Mouse (Mus musculus): ENCODE data around the gene Grap. TPM values are rescaled to one million over a fixed set of nuclear protein-coding genes. Genes with fewer than 3 reads are reported as not detected.

Gene Grap
- polyA plus RNA-seq (2021): 0.12 TPM

GRCm38 (mm10) chr11:61652686-61653447 is at the start of gene Grap:
Gene Grap (plus strand): TSS chr11:61653265.
- no peaks in the 10 kb centered on the region for H3K27me3 ChIP-seq
- no peak for TF ChIP-seq CTCF (IDR thresholded peaks at IDR 0.05)
- no peak for ATAC-seq
- POLR2A ChIA-PET: no interaction called here
- CTCF ChIA-PET: interaction anchor here (2.2 kb wide), 1 partner anchor 62 kb away, joined by 6 read pairs; no protein-coding TSS in a partner anchor
- in situ Hi-C loops (cut with MboI; ENCODE audit: low pct_unique_long_range_greater_than_20kb): no loop called here
- no peak for DNase-seq (ENCODE audit: low read depth, low spot score)

DNA sequence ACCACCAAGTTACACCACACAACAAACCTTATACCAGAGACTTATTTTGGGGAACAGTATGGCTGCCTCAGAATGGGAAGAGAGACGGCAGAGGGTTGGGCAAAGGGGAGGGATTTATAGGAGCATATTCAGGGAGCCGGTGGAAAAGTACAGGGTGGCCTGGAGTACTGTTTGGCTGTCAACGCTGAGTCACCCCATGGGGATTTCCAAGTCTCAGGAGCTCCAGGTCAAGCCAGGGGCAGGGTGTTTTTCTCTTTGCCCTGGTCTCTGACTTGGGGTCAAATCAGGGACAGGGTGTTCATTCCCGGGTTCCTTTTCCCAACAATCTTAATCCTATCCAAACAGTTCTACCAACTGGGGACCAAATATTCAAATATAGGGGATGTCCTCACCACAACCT is 45.0 kb upstream of the Grap start:
- CTCF ChIA-PET: interaction anchor here (0.6 to 0.9 kb wide), 2 partner anchors 93 to 114 kb away, joined by 3 read pairs; partner anchors contain the start of gene Mapk7
- DNase-seq (ENCODE audit: low read depth, low spot score): peak; percentile 66
- TF ChIP-seq CTCF (IDR thresholded peaks at IDR 0.05): no peak
- in situ Hi-C loops (cut with MboI; ENCODE audit: low pct_unique_long_range_greater_than_20kb): no loop called here
- POLR2A ChIA-PET: interaction anchor here (0.6 to 1.3 kb wide), 3 partner anchors 17 to 93 kb away, joined by 3 read pairs; no protein-coding TSS in a partner anchor
- no peaks in the 10 kb centered on the region for H3K27me3 ChIP-seq
- peak; percentile 44 for ATAC-seq

DNA sequence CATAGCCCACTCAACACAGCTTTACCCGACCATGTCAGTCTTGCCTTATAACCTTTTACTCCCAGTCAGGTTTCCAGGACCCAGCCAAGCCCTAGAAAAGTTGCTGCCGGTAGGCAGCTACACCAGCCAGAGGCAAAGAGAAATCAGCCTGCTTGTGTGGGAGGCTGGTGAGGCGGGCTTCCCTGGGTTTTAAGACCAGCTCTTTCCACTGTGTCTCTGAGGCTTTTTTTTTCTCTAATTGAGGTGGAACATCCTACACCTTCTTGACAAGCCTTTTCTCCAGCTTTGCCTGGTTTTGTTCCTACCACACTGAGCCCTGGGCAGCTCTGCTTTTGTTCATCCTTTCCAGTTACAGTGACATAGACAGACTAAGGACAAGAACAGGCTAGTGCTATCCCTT is 41.9 kb upstream of the Grap start:
- TF ChIP-seq CTCF (IDR thresholded peaks at IDR 0.05): no peak
- ATAC-seq: no peak
- ChIA-PET POLR2A (no interaction called here), CTCF (interaction anchor here (1.3 to 1.7 kb wide), 2 partner anchors 8 to 71 kb away, joined by 4 to 6 read pairs; no protein-coding TSS in a partner anchor)
- in situ Hi-C loops (cut with MboI; ENCODE audit: low pct_unique_long_range_greater_than_20kb): loop anchor here (5.0 kb wide), 1 partner anchor 34 kb away; the partner anchor contains the start of gene Epn2
- DNase-seq (ENCODE audit: low read depth, low spot score): no peak
- H3K27me3 ChIP-seq: no peaks in the 10 kb centered on the region

DNA sequence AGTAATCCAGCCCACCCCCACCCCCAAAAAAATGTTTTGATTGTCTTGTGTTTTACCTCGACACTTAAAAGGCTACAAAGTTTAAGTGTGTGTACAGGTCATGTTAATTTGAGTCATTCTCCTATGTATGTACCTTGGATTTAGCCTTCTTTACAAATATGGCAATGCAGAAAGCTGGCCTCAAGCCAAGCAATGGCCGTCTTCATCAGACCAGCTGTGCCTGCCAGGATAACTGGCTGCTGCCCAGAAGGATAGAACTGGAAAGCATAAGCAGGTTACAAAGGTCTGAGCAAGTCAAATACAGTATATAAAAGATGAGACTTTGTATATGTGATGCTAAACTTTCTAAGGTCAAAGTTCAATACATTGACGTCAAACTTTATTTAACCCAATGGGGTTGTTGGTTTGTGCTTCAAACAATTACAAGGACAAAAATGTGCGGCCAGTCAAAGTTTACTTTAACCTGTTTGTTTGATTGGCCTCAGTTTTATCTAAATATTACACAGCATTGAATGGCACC is 40.9 kb upstream of the Grap start:
- in situ Hi-C loops (cut with MboI; ENCODE audit: low pct_unique_long_range_greater_than_20kb): loop anchor here (5.0 kb wide), 1 partner anchor 35 kb away; the partner anchor contains the start of gene Epn2
- no peak for TF ChIP-seq CTCF (IDR thresholded peaks at IDR 0.05)
- DNase-seq (ENCODE audit: low read depth, low spot score): no peak
- POLR2A ChIA-PET: no interaction called here
- CTCF ChIA-PET: no interaction called here
- ATAC-seq: no peak
- no peaks in the 10 kb centered on the region for H3K27me3 ChIP-seq

GRCm38 (mm10) chr11:61614401-61614800 is 38.7 kb upstream of the Grap start:
- CTCF ChIA-PET: no interaction called here
- POLR2A ChIA-PET: interaction anchor here (0.8 to 0.9 kb wide), 2 partner anchors 26 to 50 kb away, joined by 3 read pairs; no protein-coding TSS in a partner anchor
- no peaks in the 10 kb centered on the region for H3K27me3 ChIP-seq
- no peak for ATAC-seq
- in situ Hi-C loops (cut with MboI; ENCODE audit: low pct_unique_long_range_greater_than_20kb): loop anchor here (5.0 kb wide), 1 partner anchor 37 kb away; the partner anchor contains the start of gene Epn2
- DNase-seq (ENCODE audit: low read depth, low spot score): no peak
- no peak for TF ChIP-seq CTCF (IDR thresholded peaks at IDR 0.05)

- ChIA-PET CTCF (interaction anchor here (1.4 kb wide), 1 partner anchor 13 kb away, joined by 3 read pairs; no protein-coding TSS in a partner anchor), POLR2A (interaction anchor here (0.6 to 1.7 kb wide), 7 partner anchors 17 to 146 kb away, joined by 3 to 6 read pairs (median 3); partner anchors contain the start of genes B9d1 and Prpsap2)
- no peaks in the 10 kb centered on the region for H3K27me3 ChIP-seq
- ATAC-seq (peak; percentile 56), DNase-seq (ENCODE audit: low read depth, low spot score) (no peak)
- TF ChIP-seq CTCF (IDR thresholded peaks at IDR 0.05): no peak
- in situ Hi-C loops (cut with MboI; ENCODE audit: low pct_unique_long_range_greater_than_20kb): loop anchor here (5.0 kb wide), 2 partner anchors 109 to 199 kb away; partner anchors contain the start of gene B9d1
These were observed 37.2 kb upstream of the Grap start for GRCm38 (mm10) chr11:61615686-61616522.

DNA sequence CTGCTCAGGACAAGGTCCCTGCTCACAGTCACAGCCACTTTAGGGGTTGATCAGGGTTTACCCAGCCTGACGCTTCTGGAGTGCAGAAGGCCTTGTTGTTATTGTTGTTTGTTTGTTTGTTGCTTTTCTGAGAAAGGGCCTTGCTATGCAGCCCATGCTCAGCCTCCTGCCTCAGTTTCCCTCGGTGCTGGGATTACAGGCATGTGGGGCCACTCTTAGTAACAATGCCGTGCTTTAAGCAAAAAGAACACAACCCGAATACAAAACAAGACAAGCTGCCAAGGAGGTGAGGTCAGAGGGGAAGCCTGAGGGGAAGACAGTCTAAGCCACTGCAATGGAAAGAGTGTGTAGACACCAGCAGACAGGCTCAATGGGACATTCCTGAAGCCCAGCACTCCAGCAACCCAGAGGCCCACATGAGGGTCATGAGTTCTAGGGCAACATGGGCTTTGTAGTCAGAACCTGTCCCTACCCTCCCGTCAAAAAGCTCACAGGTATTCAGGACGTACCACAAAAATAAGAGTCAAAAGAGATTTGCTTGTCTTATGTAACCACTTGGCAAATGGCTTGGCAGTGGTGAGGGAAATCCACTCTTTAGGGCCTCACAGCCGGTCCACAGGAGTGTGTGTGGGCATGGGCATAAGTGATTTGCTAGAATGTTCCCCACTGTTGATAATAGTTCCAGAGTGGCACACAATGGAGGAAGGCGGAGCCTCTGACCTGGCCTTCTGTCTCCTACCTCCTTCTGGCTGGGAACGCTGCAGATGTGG is 36.4 kb upstream of the Grap start:
- no peak for TF ChIP-seq CTCF (IDR thresholded peaks at IDR 0.05)
- in situ Hi-C loops (cut with MboI; ENCODE audit: low pct_unique_long_range_greater_than_20kb): loop anchor here (5.0 kb wide), 2 partner anchors 109 to 199 kb away; partner anchors contain the start of gene B9d1
- H3K27me3 ChIP-seq: no peaks in the 10 kb centered on the region
- POLR2A ChIA-PET: interaction anchor here (0.6 to 1.7 kb wide), 7 partner anchors 18 to 145 kb away, joined by 3 to 6 read pairs (median 3); partner anchors contain the start of genes B9d1 and Prpsap2
- CTCF ChIA-PET: interaction anchor here (1.4 kb wide), 1 partner anchor 13 kb away, joined by 3 read pairs; no protein-coding TSS in a partner anchor
- ATAC-seq (no peak), DNase-seq (ENCODE audit: low read depth, low spot score) (no peak)

- in situ Hi-C loops (cut with MboI; ENCODE audit: low pct_unique_long_range_greater_than_20kb): loop anchor here (5.0 kb wide), 2 partner anchors 110 to 200 kb away; partner anchors contain the start of gene B9d1
- no peak for TF ChIP-seq CTCF (IDR thresholded peaks at IDR 0.05)
- ChIA-PET CTCF (no interaction called here), POLR2A (interaction anchor here (1.0 to 1.7 kb wide), 2 partner anchors 39 to 113 kb away, joined by 4 to 6 read pairs; partner anchors contain the start of gene B9d1)
- ATAC-seq (no peak), DNase-seq (ENCODE audit: low read depth, low spot score) (no peak)
- H3K27me3 ChIP-seq: no peaks in the 10 kb centered on the region
These were observed 35.6 kb upstream of the Grap start for GRCm38 (mm10) chr11:61617293-61617975.

GRCm38 (mm10) chr11:61618131-61618530 is 34.9 kb upstream of the Grap start:
- H3K27me3 ChIP-seq: no peaks in the 10 kb centered on the region
- in situ Hi-C loops (cut with MboI; ENCODE audit: low pct_unique_long_range_greater_than_20kb): loop anchor here (5.0 kb wide), 2 partner anchors 111 to 201 kb away; partner anchors contain the start of gene B9d1
- CTCF ChIA-PET: no interaction called here
- DNase-seq (ENCODE audit: low read depth, low spot score): no peak
- ATAC-seq: no peak
- TF ChIP-seq CTCF (IDR thresholded peaks at IDR 0.05): no peak
- POLR2A ChIA-PET: no interaction called here
